Mouse (Mus musculus) embryonic facial prominence, embryonic 11.5 days (tissue): ENCODE data around the gene Kncn. TPM values are rescaled to one million over a fixed set of nuclear protein-coding genes. Genes with fewer than 3 reads are reported as not detected.

Source experiments
- ATAC-seq: fragments of 200-750 bp; cut with Nextera tagmentation; replicated peaks from 2 replicates; pipeline ENCODE4 v1.8.0; 2017; ENCODE audit warnings: low read depth; ENCODE audit not compliant: insufficient number of reproducible peaks, low FRiP score, low TSS enrichment
- DNase-seq: peaks from one replicate; pipeline ENCODE4 v3.0.0-alpha.2; 2015; ENCODE audit warnings: low spot score
- H3K27ac ChIP-seq: fragments of 300-500 bp; sonication (generic); replicated peaks from 2 replicates; pipeline ENCODE4 v1.5.1; 2014; ENCODE audit warnings: mild to moderate bottlenecking, low read depth, low read length, control low read depth
- H3K27me3 ChIP-seq: fragments of 300-500 bp; sonication (generic); 2 replicates; pipeline ENCODE4 v1.6.1; 2014; ENCODE audit warnings: mild to moderate bottlenecking, low read length, moderate library complexity, mixed read lengths; ENCODE audit not compliant: control insufficient read depth, insufficient read depth
- H3K36me3 ChIP-seq: fragments of 300-500 bp; sonication (generic); replicated peaks from 2 replicates; pipeline ENCODE4 v1.6.1; 2014; ENCODE audit warnings: low read depth, mild to moderate bottlenecking, low read length, moderate library complexity, mixed read lengths; ENCODE audit not compliant: control insufficient read depth, insufficient read depth
- H3K4me1 ChIP-seq: fragments of 300-500 bp; sonication (generic); 2 replicates; pipeline ENCODE4 v1.6.1; 2014; ENCODE audit warnings: low read length, mixed read lengths; ENCODE audit not compliant: control insufficient read depth, insufficient read depth
- H3K4me2 ChIP-seq: fragments of 300-500 bp; sonication (generic); 2 replicates; pipeline ENCODE4 v1.6.1; 2014; ENCODE audit warnings: low read depth, mild to moderate bottlenecking, control low read depth, low read length, moderate library complexity
- H3K4me3 ChIP-seq: fragments of 300-500 bp; sonication (generic); 2 replicates; pipeline ENCODE4 v1.5.1; 2014; ENCODE audit warnings: low read depth, low read length, control low read depth
- H3K9ac ChIP-seq: fragments of 300-500 bp; sonication (generic); replicated peaks from 2 replicates; pipeline ENCODE4 v1.6.1; 2014; ENCODE audit warnings: mild to moderate bottlenecking, control low read depth, low read length
- H3K9me3 ChIP-seq: fragments of 300-500 bp; sonication (generic); replicated peaks from 2 replicates; pipeline ENCODE4 v1.6.1; 2016; ENCODE audit warnings: mild to moderate bottlenecking, low read length, inconsistent platforms, mixed read lengths; ENCODE audit not compliant: control insufficient read depth
- WGBS: fragments of 180-500 bp; shearing (Covaris S2); extraction: QIAGEN DNeasy Blood & Tissue Kit; methylation state at CpG from one replicate; pipeline ENCODE4 v1.1.7; 2014; 5-methylcytosine and 5-hydroxymethylcytosine counted together
- polyA plus RNA-seq: library from polyadenylated mRNA; unstranded; fragments of >200 nt; fragmentation: Nextera tagmentation; extraction: Ambion mirVana; gene quantifications from 2 replicates; pipeline ENCODE4 v1.2.1, GENCODE M21; 2014

The Kncn gene
- polyA plus RNA-seq, 1 experiment from 2014 or later = not detected

DNA sequence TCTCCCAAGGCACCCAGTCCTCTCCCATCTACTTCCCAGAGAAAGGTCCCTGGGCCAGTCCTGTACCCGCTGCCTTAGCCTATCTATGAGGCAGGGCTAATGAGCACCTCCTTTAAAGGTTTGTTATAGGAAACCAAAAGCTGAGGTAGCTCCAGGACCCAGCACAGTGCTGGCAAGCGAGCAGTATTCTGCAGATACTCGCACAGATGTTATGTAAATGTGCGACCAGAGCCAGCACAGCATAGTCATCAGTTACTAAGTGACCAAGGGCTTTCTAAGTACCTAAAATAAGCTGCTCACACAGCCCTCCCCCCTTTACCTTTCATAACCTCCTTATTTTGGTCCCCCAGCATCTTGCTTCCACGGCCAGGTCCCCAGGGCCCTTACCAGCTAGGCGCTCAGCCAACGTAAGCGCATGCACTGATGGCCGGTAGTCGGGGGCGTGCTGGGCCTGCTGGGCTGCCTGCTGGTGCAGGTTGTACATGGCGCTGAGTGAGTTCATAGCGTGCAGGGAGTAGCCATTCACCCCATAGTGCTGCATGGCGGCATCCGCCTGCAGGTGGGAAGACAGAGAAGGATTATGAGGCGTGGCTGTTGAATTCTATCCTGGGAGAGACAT is 39.2 kb downstream of the Kncn start:
- DNase-seq (no peak), ATAC-seq (no peak)
- Histone ChIP-seq H3K27ac (no peak overlapping the region), H3K36me3 (no peaks in the 10 kb centered on the region), H3K9ac (no peak overlapping the region), H3K9me3 (no peaks in the 10 kb centered on the region), H3K4me1 (no peaks in the 10 kb centered on the region), H3K27me3 (peaks cover 2% of the 10 kb centered on the region; the same call in 1 of the 2 replicates), H3K4me2 (no peak overlapping the region), H3K4me3 (no peak overlapping the region)
- WGBS = 83% methylated on average over 16 of the region's 16 CpGs

DNA sequence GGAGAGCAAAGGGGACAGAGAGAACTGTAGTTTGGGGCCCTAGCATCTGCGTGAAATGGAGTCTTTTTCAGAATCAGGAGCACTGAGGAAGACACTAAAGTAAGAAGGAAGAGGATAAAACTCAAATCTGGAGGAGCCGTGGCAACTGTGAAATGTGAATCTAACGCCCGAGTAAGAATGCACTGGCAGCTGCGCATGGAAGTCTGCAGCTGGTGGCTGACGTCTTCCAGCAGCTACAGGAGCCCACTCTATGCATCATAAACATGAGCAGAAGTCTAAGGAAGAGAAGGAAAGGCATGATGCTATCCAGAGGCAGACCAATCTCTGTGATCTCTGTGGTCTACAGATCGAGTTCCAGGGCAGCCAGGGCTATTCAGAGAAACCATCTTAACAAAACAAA is 43.4 kb downstream of the Kncn start:
- ATAC-seq (no peak), DNase-seq (no peak)
- WGBS = 71% methylated on average over 7 of the region's 7 CpGs
- H3K4me2 ChIP-seq = no peak overlapping the region
- no peaks in the 10 kb centered on the region for H3K4me1 ChIP-seq
- no peak overlapping the region for H3K9ac ChIP-seq
- H3K4me3 ChIP-seq = no peak overlapping the region
- no peaks in the 10 kb centered on the region for H3K36me3 ChIP-seq
- H3K9me3 ChIP-seq = no peaks in the 10 kb centered on the region
- peaks cover 18% of the 10 kb centered on the region for H3K27me3 ChIP-seq
- no peak overlapping the region for H3K27ac ChIP-seq

- Histone ChIP-seq H3K9ac (no peak overlapping the region), H3K4me1 (no peaks in the 10 kb centered on the region), H3K27ac (no peak overlapping the region), H3K4me3 (no peak overlapping the region), H3K36me3 (no peaks in the 10 kb centered on the region), H3K4me2 (no peak overlapping the region), H3K9me3 (no peaks in the 10 kb centered on the region), H3K27me3 (peaks cover 56% of the 10 kb centered on the region)
- no peak for ATAC-seq
- no peak for DNase-seq
- 60% methylated on average over 13 of the region's 13 CpGs for WGBS
These were observed 47.4 kb downstream of the Kncn start for GRCm38 (mm10) chr4:115931556-115932088.

- no peaks in the 10 kb centered on the region for H3K9me3 ChIP-seq
- H3K36me3 ChIP-seq = no peaks in the 10 kb centered on the region
- H3K27me3 ChIP-seq = peaks cover 87% of the 10 kb centered on the region
- no peak overlapping the region for H3K9ac ChIP-seq
- DNase-seq = peak; percentile 28
- no peak overlapping the region for H3K27ac ChIP-seq
- under 1% methylated on average over 36 of the region's 36 CpGs for WGBS
- H3K4me1 ChIP-seq = peaks cover 5% of the 10 kb centered on the region; the same call in 1 of the 2 replicates
- no peak for ATAC-seq
- no peak overlapping the region for H3K4me2 ChIP-seq
- H3K4me3 ChIP-seq = no peak overlapping the region
These were observed 51.8 kb downstream of the Kncn start for GRCm38 (mm10) chr4:115935835-115936581.

GRCm38 (mm10) chr4:115936646-115937045 is 52.4 kb downstream of the Kncn start:
- Histone ChIP-seq H3K27me3 (peaks cover 91% of the 10 kb centered on the region), H3K9me3 (no peaks in the 10 kb centered on the region), H3K4me2 (peak overlapping the region; percentile 29), H3K27ac (no peak overlapping the region), H3K4me1 (peaks cover 5% of the 10 kb centered on the region; the same call in 1 of the 2 replicates), H3K36me3 (no peaks in the 10 kb centered on the region), H3K4me3 (no peak overlapping the region; the same call in 1 of the 2 replicates), H3K9ac (no peak overlapping the region)
- DNase-seq (no peak), ATAC-seq (no peak)
- under 1% methylated on average over 20 of the region's 20 CpGs for WGBS

DNA sequence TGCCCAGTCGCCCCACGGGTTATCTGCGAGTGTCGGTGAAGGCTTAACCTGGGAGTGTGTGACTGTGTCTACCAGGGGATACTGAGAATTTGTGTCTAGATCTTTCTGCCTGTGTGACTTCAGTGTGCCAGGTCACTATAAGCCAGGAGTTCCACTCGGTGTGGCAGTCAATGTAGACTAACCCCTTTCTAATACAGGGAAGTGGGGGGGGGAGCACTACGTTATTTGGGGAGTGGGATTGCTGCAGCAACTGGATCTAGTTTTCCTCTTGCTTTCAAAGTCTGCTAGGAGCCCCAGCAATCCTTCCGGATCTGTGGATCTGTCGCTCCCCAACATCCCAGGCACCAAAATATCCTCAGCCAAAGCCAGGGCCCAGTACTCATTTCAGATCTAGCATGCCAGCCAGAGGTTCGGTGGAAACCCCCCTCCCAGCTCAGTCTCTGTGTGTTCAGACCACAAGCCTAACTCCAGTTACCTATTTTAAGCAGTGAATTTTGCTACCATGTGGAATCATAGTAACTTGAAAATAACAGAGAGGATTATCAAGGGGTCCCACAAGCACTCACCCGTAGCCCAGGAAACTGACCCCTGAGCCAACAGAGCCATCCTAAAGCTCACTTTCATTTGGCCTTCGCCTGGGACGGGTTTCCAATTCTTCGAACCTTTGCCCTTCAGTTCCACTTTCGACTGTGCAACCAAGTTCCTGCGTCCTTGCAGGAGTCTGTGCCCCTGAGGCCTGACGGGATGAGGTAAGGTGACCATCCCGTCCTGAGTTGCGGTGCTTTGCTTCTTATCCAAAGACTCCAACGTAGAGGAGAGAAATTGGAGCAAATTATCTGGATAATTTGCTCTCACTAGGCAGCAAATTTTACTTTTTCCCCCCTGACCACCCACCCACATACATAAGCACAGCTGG is 53.1 kb downstream of the Kncn start:
- Histone ChIP-seq H3K4me3 (no peak overlapping the region; the same call in 1 of the 2 replicates), H3K9ac (no peak overlapping the region), H3K36me3 (no peaks in the 10 kb centered on the region), H3K9me3 (no peaks in the 10 kb centered on the region), H3K4me1 (peaks cover 5% of the 10 kb centered on the region; the same call in 1 of the 2 replicates), H3K27me3 (peaks cover 91% of the 10 kb centered on the region), H3K4me2 (peak overlapping the region; percentile 29; the same call in 1 of the 2 replicates), H3K27ac (no peak overlapping the region)
- ATAC-seq (no peak), DNase-seq (peak; percentile 19)
- 1% methylated on average over 19 of the region's 19 CpGs for WGBS

- 1% methylated on average over 37 of the region's 37 CpGs for WGBS
- DNase-seq = peak; percentile 54
- peaks cover 5% of the 10 kb centered on the region; the same call in 1 of the 2 replicates for H3K4me1 ChIP-seq
These were observed 54.3 kb downstream of the Kncn start for GRCm38 (mm10) chr4:115938276-115939160.

More at GRCm38 (mm10) chr4:115938276-115939160, 54.3 kb downstream of the Kncn start:
- H3K27ac ChIP-seq = no peak overlapping the region
- H3K4me2 ChIP-seq = peak overlapping the region; percentile 78
- peak overlapping the region; percentile 34 for H3K4me3 ChIP-seq
- H3K36me3 ChIP-seq = no peaks in the 10 kb centered on the region
- peak overlapping the region; percentile 28; the same call in 1 of the 2 replicates for H3K9ac ChIP-seq
- ATAC-seq = no peak
- peaks cover 91% of the 10 kb centered on the region for H3K27me3 ChIP-seq
- no peaks in the 10 kb centered on the region for H3K9me3 ChIP-seq
